ENCODE assay signal across 31 mouse cellular contexts in genomic region chr10:108531641-108532040, GRCm38 (mm10).
DNase-seq lines count a peak whose midpoint lies in the region; ATAC-seq and TF ChIP-seq lines count a peak whose summit lies in the region.
"Had no signal": no experiment of that assay in that cellular context is flagged by ENCODE, and none has a peak within 500 bp of the region (broad histone marks: within the 10 kb centered on the region; RNA-seq: fewer than 3 reads in every experiment).

No protein-coding gene starts in this region.

- peaks cover 10% of the 10 kb centered on the region; the same call in 1 of the 2 replicates for H3K4me1 ChIP-seq in hindbrain, embryonic 10.5 days (replicated peaks)
- H3K4me1 ChIP-seq in hindbrain, embryonic 14.5 days (replicated peaks; ENCODE audit: control insufficient read depth, insufficient read depth, low read length) = no peaks in the 10 kb centered on the region; the same call in 1 of the 2 replicates
- H3K4me1 ChIP-seq in lung, postnatal 0 days (ENCODE audit: insufficient read depth, low read depth, low read length) = no peaks in the 10 kb centered on the region
- H3K4me1 ChIP-seq in lung, adult 2 months (ENCODE audit: control insufficient read depth, insufficient read depth, low read length) = no peaks in the 10 kb centered on the region
- H3K4me1 ChIP-seq: hindbrain, embryonic 15.5 days; limb, embryonic 10.5 days; liver, embryonic 15.5 days had no signal

- no peaks in the 10 kb centered on the region for H3K9me3 ChIP-seq in hindbrain, embryonic 10.5 days
- no peaks in the 10 kb centered on the region for H3K9me3 ChIP-seq in hindbrain, embryonic 14.5 days (ENCODE audit: control insufficient read depth, low read length)
- H3K9me3 ChIP-seq in lung, postnatal 0 days (ENCODE audit: low read length) = no peaks in the 10 kb centered on the region
- H3K9me3 ChIP-seq: forebrain, embryonic 12.5 days; G1E; heart, embryonic 15.5 days; hindbrain, embryonic 15.5 days; kidney, embryonic 15.5 days; limb, embryonic 10.5 days; liver, embryonic 15.5 days had no signal

- no peak overlapping the region for H3K9ac ChIP-seq in hindbrain, embryonic 14.5 days
- H3K9ac ChIP-seq in lung, postnatal 0 days (replicated peaks; ENCODE audit: low read depth) = no peak overlapping the region
- H3K9ac ChIP-seq: forebrain, embryonic 12.5 days; heart, embryonic 15.5 days; hindbrain, embryonic 15.5 days; kidney, embryonic 15.5 days; liver, embryonic 15.5 days had no signal

- peak; percentile 68 for TF ChIP-seq EP300 in lung, postnatal 0 days (IDR thresholded peaks at IDR 0.05)

- no peak for DNase-seq in hindbrain, embryonic 10.5 days (ENCODE audit: low spot score)
- no peak for DNase-seq in hindbrain, embryonic 14.5 days (ENCODE audit: low spot score)
- peak; percentile 50 for DNase-seq in lung, postnatal 0 days (ENCODE audit: low spot score)
- no peak for DNase-seq in lung, adult 2 months
- DNase-seq in brain, embryonic 14.5 days (ENCODE audit: low read depth) = peak; percentile 8
- DNase-seq in lung, postnatal 36 days = peak; percentile 39
- DNase-seq in cerebellum, adult 11-12 months = no peak
- DNase-seq in thymus, postnatal 14 days = no peak
- DNase-seq: adrenal gland, postnatal 10 days; B cell, adult 2 months; cerebellum, adult 9-10 months; gastrocnemius, postnatal 36 days; heart, adult 2 months; heart, postnatal 36 days; kidney, adult 11 months; kidney, postnatal 4 days; layer of hippocampus, adult 9-11 months; liver; retina, postnatal 1 day; right cerebral cortex, postnatal 25 days; thymus, postnatal 4 days had no signal

- H3K36me3 ChIP-seq in hindbrain, embryonic 10.5 days = no peaks in the 10 kb centered on the region
- no peaks in the 10 kb centered on the region for H3K36me3 ChIP-seq in hindbrain, embryonic 14.5 days (replicated peaks; ENCODE audit: control insufficient read depth, insufficient read depth)
- H3K36me3 ChIP-seq in lung, postnatal 0 days (ENCODE audit: insufficient read depth, low read length) = no peaks in the 10 kb centered on the region
- H3K36me3 ChIP-seq: forebrain, embryonic 12.5 days; G1E; heart, embryonic 15.5 days; hindbrain, embryonic 15.5 days; kidney, embryonic 15.5 days; limb, embryonic 10.5 days; liver, embryonic 15.5 days had no signal

- TF ChIP-seq POLR2A in lung, adult 2 months (IDR thresholded peaks at IDR 0.05; ENCODE audit: borderline replicate concordance, extremely low read depth, low read depth, low read length) = no peak
- TF ChIP-seq POLR2A in brain, embryonic 14.5 days (IDR thresholded peaks at IDR 0.05; ENCODE audit: borderline replicate concordance, extremely low read depth, insufficient read depth, insufficient read length, poor library complexity, severe bottlenecking) = no peak

- TF ChIP-seq CTCF in lung, postnatal 0 days (IDR thresholded peaks at IDR 0.05) = no peak
- no peak for TF ChIP-seq CTCF in lung, adult 2 months (IDR thresholded peaks at IDR 0.05; ENCODE audit: insufficient read depth, low read length)
- TF ChIP-seq CTCF in brain, embryonic 14.5 days (IDR thresholded peaks at IDR 0.05; ENCODE audit: borderline replicate concordance, extremely low read depth, insufficient read depth, insufficient read length) = no peak

- no peak overlapping the region for H3K4me3 ChIP-seq in hindbrain, embryonic 10.5 days
- no peak overlapping the region for H3K4me3 ChIP-seq in hindbrain, embryonic 14.5 days (replicated peaks; ENCODE audit: low read length)
- H3K4me3 ChIP-seq in lung, postnatal 0 days (ENCODE audit: low read depth, low read length) = no peak overlapping the region
- H3K4me3 ChIP-seq in lung, adult 2 months (replicated peaks; ENCODE audit: extremely low read depth, low read depth, low read length) = no peak overlapping the region
- H3K4me3 ChIP-seq: forebrain, embryonic 12.5 days; heart, adult 2 months; heart, embryonic 15.5 days; hindbrain, embryonic 15.5 days; kidney, embryonic 15.5 days; limb, embryonic 10.5 days; liver, embryonic 15.5 days had no signal

- H3K4me2 ChIP-seq in hindbrain, embryonic 14.5 days (replicated peaks) = no peak overlapping the region
- H3K4me2 ChIP-seq in lung, postnatal 0 days (replicated peaks; ENCODE audit: low read depth, low read length) = no peak overlapping the region
- H3K4me2 ChIP-seq: forebrain, embryonic 12.5 days; heart, embryonic 15.5 days; hindbrain, embryonic 15.5 days; kidney, embryonic 15.5 days; liver, embryonic 15.5 days; midbrain, embryonic 11.5 days had no signal

- WGBS in hindbrain, embryonic 10.5 days = 67% methylated on average over 4 of the region's 4 CpGs
- 45% methylated on average over 4 of the region's 4 CpGs for WGBS in hindbrain, embryonic 14.5 days
- 49% methylated on average over 4 of the region's 4 CpGs for WGBS in lung, postnatal 0 days
- WGBS in lung, adult 2 months = 59% methylated on average over 4 of the region's 4 CpGs

- no peak for ATAC-seq in hindbrain, embryonic 14.5 days (ENCODE audit: low FRiP score)
- ATAC-seq in lung, postnatal 0 days = peak; percentile 69
- ATAC-seq: activated CD4-positive, CD25-positive, alpha-beta regulatory T cell, adult 4 months had no signal

- no peaks in the 10 kb centered on the region for H3K27me3 ChIP-seq in hindbrain, embryonic 10.5 days (ENCODE audit: insufficient read depth, poor library complexity, severe bottlenecking)
- no peaks in the 10 kb centered on the region for H3K27me3 ChIP-seq in hindbrain, embryonic 14.5 days (ENCODE audit: control insufficient read depth, insufficient read depth, low read length)
- no peaks in the 10 kb centered on the region for H3K27me3 ChIP-seq in lung, postnatal 0 days (replicated peaks; ENCODE audit: insufficient read depth, low read length)
- H3K27me3 ChIP-seq: CH12.LX; heart, embryonic 15.5 days; hindbrain, embryonic 15.5 days; kidney, embryonic 15.5 days; liver, embryonic 15.5 days had no signal

- peak overlapping the region; percentile 41; the same call in 1 of the 2 replicates for H3K27ac ChIP-seq in hindbrain, embryonic 10.5 days
- no peak overlapping the region for H3K27ac ChIP-seq in hindbrain, embryonic 14.5 days
- peak overlapping the region; percentile 54; the same call in 1 of the 2 replicates for H3K27ac ChIP-seq in lung, postnatal 0 days (ENCODE audit: low read length)
- H3K27ac ChIP-seq: forebrain, embryonic 12.5 days; heart, adult 2 months; heart, embryonic 15.5 days; hindbrain, embryonic 15.5 days; limb, embryonic 10.5 days; liver, embryonic 15.5 days had no signal

Comparison
In these comparisons a context has a peak if more than half of its experiments do, and no peak if none do; other contexts are left out.
1. DNase-seq: peak in lung, postnatal 0 days (single experiment), brain, embryonic 14.5 days (single experiment) and lung, postnatal 36 days (single experiment); none in hindbrain, embryonic 10.5 days (single experiment), hindbrain, embryonic 14.5 days (single experiment), lung, adult 2 months (single experiment), cerebellum, adult 11-12 months (single experiment) and thymus, postnatal 14 days (single experiment).